Mouse (Mus musculus): Measurements from ENCODE around the gene Pfpl. TPM values are rescaled to one million over a fixed set of nuclear protein-coding genes. Genes with fewer than 3 reads are reported as not detected.

Gene Pfpl
- polyA plus RNA-seq, 1 experiment from 2014 or later, result not detected

Other genes starting within 250 kb of the Pfpl start
- gene Olfr1431, start 227.3 kb upstream of the Pfpl start, polyA plus RNA-seq (2015; fragmentation: Nextera tagmentation; extraction: Ambion mirVana), result not detected in 2 replicates
- not detected in 2 replicates for gene Olfr1432, start 195.3 kb upstream of the Pfpl start, polyA plus RNA-seq (2015; fragmentation: Nextera tagmentation; extraction: Ambion mirVana)
- gene Olfr262, start 186.2 kb upstream of the Pfpl start, polyA plus RNA-seq (2015; fragmentation: Nextera tagmentation; extraction: Ambion mirVana), result not detected in 2 replicates
- gene Olfr235, start 166.9 kb upstream of the Pfpl start, polyA plus RNA-seq (2015; fragmentation: Nextera tagmentation; extraction: Ambion mirVana), result not detected in 2 replicates
- gene Olfr1434, start 148.1 kb upstream of the Pfpl start, polyA plus RNA-seq (2015; fragmentation: Nextera tagmentation; extraction: Ambion mirVana), result not detected in 2 replicates
- gene Olfr1436, start 128.8 kb upstream of the Pfpl start, polyA plus RNA-seq (2015; fragmentation: Nextera tagmentation; extraction: Ambion mirVana), result not detected in 2 replicates
- not detected in 2 replicates for gene Olfr1437, start 102.8 kb upstream of the Pfpl start, polyA plus RNA-seq (2015; fragmentation: Nextera tagmentation; extraction: Ambion mirVana)
- not detected in 2 replicates for gene Olfr1438-ps1, start 92.0 kb upstream of the Pfpl start, polyA plus RNA-seq (2015; fragmentation: Nextera tagmentation; extraction: Ambion mirVana)
- not detected in 2 replicates for gene Olfr1440, start 40.6 kb upstream of the Pfpl start, polyA plus RNA-seq (2015; fragmentation: Nextera tagmentation; extraction: Ambion mirVana)
- gene Olfr1441, start 10.5 kb upstream of the Pfpl start, polyA plus RNA-seq (2015; fragmentation: Nextera tagmentation; extraction: Ambion mirVana), result not detected in 2 replicates
- 2.3 and 2.5 TPM in 2 replicates for gene Mpeg1, start 32.9 kb downstream of the Pfpl start, polyA plus RNA-seq (2015; fragmentation: Nextera tagmentation; extraction: Ambion mirVana)
- 2.0 and 2.2 TPM in 2 replicates for gene Dtx4, start 73.5 kb downstream of the Pfpl start, polyA plus RNA-seq (2015; fragmentation: Nextera tagmentation; extraction: Ambion mirVana)
- gene Fam111a, start 117.8 kb downstream of the Pfpl start, polyA plus RNA-seq (2015; fragmentation: Nextera tagmentation; extraction: Ambion mirVana), result 21.7 and 26.0 TPM in 2 replicates
- 20.2 and 22.6 TPM in 2 replicates for gene Gm4952, start 172.1 kb downstream of the Pfpl start, polyA plus RNA-seq (2015; fragmentation: Nextera tagmentation; extraction: Ambion mirVana)
- 0.23 and 0.38 TPM in 2 replicates for gene Glyat, start 205.4 kb downstream of the Pfpl start, polyA plus RNA-seq (2015; fragmentation: Nextera tagmentation; extraction: Ambion mirVana)
- not detected in 2 replicates for gene Olfr1442, start 242.5 kb downstream of the Pfpl start, polyA plus RNA-seq (2015; fragmentation: Nextera tagmentation; extraction: Ambion mirVana)